Mouse (Mus musculus): ENCODE results near the gene Tcte2. TPM values are rescaled to one million over a fixed set of nuclear protein-coding genes. Genes with fewer than 3 reads are reported as not detected.

The Tcte2 gene
- polyA plus RNA-seq, 1 experiment from 2014 or later = 20.3 TPM

DNA sequence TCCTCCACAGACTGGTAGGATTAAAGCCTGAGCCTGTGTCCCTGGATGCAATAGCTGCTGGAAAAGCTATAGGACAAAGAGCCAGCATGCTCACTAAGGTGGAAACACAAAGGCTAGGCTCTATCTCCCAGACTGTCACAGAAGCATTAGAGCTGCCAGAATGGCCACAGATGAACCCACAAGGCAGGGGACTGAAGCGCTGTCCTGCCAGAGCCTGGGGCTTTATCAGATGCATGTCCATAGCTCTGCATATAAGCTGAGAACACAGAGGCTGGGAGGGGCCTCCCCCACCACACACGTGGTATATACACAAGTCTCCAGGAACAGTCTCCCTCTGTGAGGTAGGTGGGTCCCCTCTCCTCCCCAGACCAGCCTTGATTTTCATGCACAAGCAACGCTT is 94.6 kb downstream of the Tcte2 start:
- Histone ChIP-seq H3K4me2 (replicated peaks) (no peak overlapping the region), H3K36me3 (replicated peaks; ENCODE audit: control insufficient read depth, insufficient read depth) (no peaks in the 10 kb centered on the region), H3K4me1 (replicated peaks; ENCODE audit: control insufficient read depth, insufficient read depth, low read length) (peaks cover 36% of the 10 kb centered on the region), H3K9me3 (ENCODE audit: control insufficient read depth, low read length) (no peaks in the 10 kb centered on the region), H3K9ac (peak overlapping the region; percentile 34; the same call in 1 of the 2 replicates), H3K27me3 (ENCODE audit: control insufficient read depth, insufficient read depth, low read length) (no peaks in the 10 kb centered on the region), H3K4me3 (replicated peaks; ENCODE audit: low read length) (no peak overlapping the region), H3K27ac (peak overlapping the region; percentile 87)
- DNase-seq (ENCODE audit: low spot score) (no peak), ATAC-seq (ENCODE audit: low FRiP score) (peak; percentile 9; the same call in 1 of the 2 replicates)
- 33% methylated on average over 3 of the region's 3 CpGs for WGBS

DNA sequence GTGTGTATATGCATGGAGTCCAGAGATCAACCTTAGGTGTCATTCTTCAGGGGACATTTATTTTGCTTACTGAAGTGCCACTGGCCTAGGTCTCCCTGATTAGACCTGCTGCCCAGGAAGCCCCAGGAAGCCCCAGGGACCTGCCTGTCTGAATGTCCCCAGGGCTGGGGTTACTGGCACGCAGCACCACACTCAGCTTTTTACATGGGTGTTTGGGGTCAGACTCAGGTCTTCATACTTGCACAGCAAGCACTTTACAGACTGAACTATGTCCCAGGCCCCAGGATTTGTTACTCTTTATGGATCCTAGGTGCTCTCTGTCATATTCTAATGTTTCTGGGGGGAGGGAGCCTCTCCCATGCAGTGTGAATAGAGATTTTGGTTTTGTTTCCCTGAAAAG is 95.9 kb downstream of the Tcte2 start:
- no peak overlapping the region; the same call in 1 of the 2 replicates for H3K27ac ChIP-seq
- ATAC-seq (ENCODE audit: low FRiP score) (no peak), DNase-seq (ENCODE audit: low spot score) (no peak)
- H3K36me3 ChIP-seq (replicated peaks; ENCODE audit: control insufficient read depth, insufficient read depth) = no peaks in the 10 kb centered on the region
- H3K9me3 ChIP-seq (ENCODE audit: control insufficient read depth, low read length) = no peaks in the 10 kb centered on the region
- H3K27me3 ChIP-seq (ENCODE audit: control insufficient read depth, insufficient read depth, low read length) = no peaks in the 10 kb centered on the region
- no peak overlapping the region for H3K9ac ChIP-seq
- H3K4me2 ChIP-seq (replicated peaks) = no peak overlapping the region
- 64% methylated on average over 1 of the region's 1 CpGs for WGBS
- peaks cover 36% of the 10 kb centered on the region for H3K4me1 ChIP-seq (replicated peaks; ENCODE audit: control insufficient read depth, insufficient read depth, low read length)
- H3K4me3 ChIP-seq (replicated peaks; ENCODE audit: low read length) = no peak overlapping the region

DNA sequence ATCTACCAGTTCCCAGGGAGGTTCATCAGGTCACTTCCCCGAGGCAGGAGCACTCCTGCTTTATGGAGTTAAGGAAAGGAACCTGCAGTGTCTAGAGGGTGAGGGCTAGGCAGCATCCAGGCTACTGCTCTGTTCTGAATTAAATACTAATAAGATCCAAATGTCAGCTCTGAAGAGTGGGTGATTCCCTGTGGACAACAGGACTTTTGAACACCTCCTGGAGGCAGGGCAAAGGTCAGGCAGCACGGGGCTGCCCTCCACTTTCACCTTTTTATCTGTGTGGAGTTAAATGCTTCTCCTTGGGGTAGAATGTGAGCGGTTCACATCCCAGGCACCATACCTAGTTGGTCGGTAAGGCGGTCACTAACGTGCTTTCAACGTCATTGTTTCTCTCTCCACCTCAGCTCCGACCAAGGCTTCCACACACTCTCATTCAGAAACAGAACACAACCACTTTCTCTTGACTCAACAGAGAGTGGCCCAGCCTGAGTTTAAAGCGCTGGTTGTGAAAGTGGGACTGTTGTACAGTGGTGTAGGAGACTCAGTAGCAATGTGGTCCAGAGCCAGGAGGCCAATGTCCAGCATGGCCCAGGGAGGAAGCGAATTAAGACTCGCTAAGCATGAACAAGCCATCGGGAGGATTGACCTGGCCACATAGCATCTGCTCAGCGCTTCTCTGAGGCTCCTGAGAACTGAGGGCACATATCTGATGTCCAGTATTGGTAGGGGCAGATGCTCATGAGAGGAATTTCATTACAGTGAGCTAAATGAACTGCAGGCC is 98.0 kb downstream of the Tcte2 start:
- 77% methylated on average over 13 of the region's 13 CpGs for WGBS
- no peak for ATAC-seq (ENCODE audit: low FRiP score)

More for the DNA sequence above, 98.0 kb downstream of the Tcte2 start:
- H3K27me3 ChIP-seq (ENCODE audit: control insufficient read depth, insufficient read depth, low read length) = no peaks in the 10 kb centered on the region
- H3K9me3 ChIP-seq (ENCODE audit: control insufficient read depth, low read length) = no peaks in the 10 kb centered on the region
- H3K36me3 ChIP-seq (replicated peaks; ENCODE audit: control insufficient read depth, insufficient read depth) = no peaks in the 10 kb centered on the region
- no peak for DNase-seq (ENCODE audit: low spot score)
- H3K4me1 ChIP-seq (replicated peaks; ENCODE audit: control insufficient read depth, insufficient read depth, low read length) = peaks cover 26% of the 10 kb centered on the region
- no peak overlapping the region for H3K4me3 ChIP-seq (replicated peaks; ENCODE audit: low read length)
- no peak overlapping the region for H3K4me2 ChIP-seq (replicated peaks)
- no peak overlapping the region for H3K9ac ChIP-seq
- H3K27ac ChIP-seq = no peak overlapping the region

Other genes starting within 250 kb of the Tcte2 start
- gene Afdn, start 1.3 kb downstream of the Tcte2 start, polyA plus RNA-seq (2014; fragmentation: Nextera tagmentation; extraction: Ambion mirVana) = 117 and 140 TPM in 2 replicates
- not detected in 2 replicates for gene Gm7168, start 186.5 kb upstream of the Tcte2 start, polyA plus RNA-seq (2014; fragmentation: Nextera tagmentation; extraction: Ambion mirVana)
- not detected in 2 replicates for gene Gm7356, start 241.9 kb upstream of the Tcte2 start, polyA plus RNA-seq (2014; fragmentation: Nextera tagmentation; extraction: Ambion mirVana)